Mouse (Mus musculus) midbrain, embryonic 16.5 days (tissue): ENCODE measurements around the gene Camsap2. TPM values are rescaled to one million over a fixed set of nuclear protein-coding genes. Genes with fewer than 3 reads are reported as not detected.

ENCODE experiments used
- ATAC-seq: fragments of 200-750 bp; cut with Nextera tagmentation; 2 replicates; pipeline ENCODE4 v1.8.0; 2017; ENCODE audit warnings: moderate TSS enrichment
- H3K27ac ChIP-seq: fragments of 300-500 bp; sonication (generic); 2 replicates; pipeline ENCODE4 v1.5.1; 2014; ENCODE audit warnings: mild to moderate bottlenecking, low read length, mixed read lengths
- H3K27me3 ChIP-seq: fragments of 300-500 bp; sonication (generic); 2 replicates; pipeline ENCODE4 v1.6.1; 2014; ENCODE audit warnings: low read depth, low read length, mixed read lengths; ENCODE audit not compliant: control insufficient read depth, insufficient read depth
- H3K36me3 ChIP-seq: fragments of 300-500 bp; sonication (generic); 2 replicates; pipeline ENCODE4 v1.6.1; 2014; ENCODE audit warnings: mild to moderate bottlenecking, low read length, moderate library complexity, mixed read lengths; ENCODE audit not compliant: control insufficient read depth, insufficient read depth
- H3K4me1 ChIP-seq: fragments of 300-500 bp; sonication (generic); 2 replicates; pipeline ENCODE4 v1.6.1; 2014; ENCODE audit warnings: mild to moderate bottlenecking, low read length, mixed read lengths; ENCODE audit not compliant: control insufficient read depth, insufficient read depth
- H3K4me2 ChIP-seq: fragments of 300-500 bp; sonication (generic); 2 replicates; pipeline ENCODE4 v1.6.1; 2014; ENCODE audit warnings: mild to moderate bottlenecking, low read length, mixed read lengths
- H3K4me3 ChIP-seq: fragments of 300-500 bp; sonication (generic); 2 replicates; pipeline ENCODE4 v1.5.1; 2014; ENCODE audit warnings: low read depth, mild to moderate bottlenecking, low read length, moderate library complexity, mixed read lengths
- H3K9ac ChIP-seq: fragments of 300-500 bp; sonication (generic); 2 replicates; pipeline ENCODE4 v1.6.1; 2014; ENCODE audit warnings: low read depth, low read length, mixed read lengths
- H3K9me3 ChIP-seq: fragments of 300-500 bp; sonication (generic); replicated peaks from 2 replicates; pipeline ENCODE4 v1.6.1; 2014; ENCODE audit warnings: mild to moderate bottlenecking, low read length, mixed read lengths; ENCODE audit not compliant: control insufficient read depth, poor library complexity, severe bottlenecking
- WGBS: fragments of 180-500 bp; shearing (Covaris S2); extraction: QIAGEN DNeasy Blood & Tissue Kit; methylation state at CpG from one replicate; pipeline ENCODE4 v1.1.7; 2014; 5-methylcytosine and 5-hydroxymethylcytosine counted together
- polyA plus RNA-seq: library from polyadenylated mRNA; unstranded; fragments of >200 nt; fragmentation: Nextera tagmentation; extraction: Ambion mirVana; gene quantifications from 2 replicates; pipeline ENCODE4 v1.2.1, GENCODE M21; 2015

Gene Camsap2
- polyA plus RNA-seq, 1 experiment from 2014 or later = 27.2 TPM

GRCm38 (mm10) chr1:136333071-136333470 lies 12.8 kb downstream of the Camsap2 start:
- 89% methylated on average over 7 of the region's 7 CpGs for WGBS
- peaks cover 10% of the 10 kb centered on the region for H3K4me1 ChIP-seq
- no peak overlapping the region for H3K9ac ChIP-seq
- no peak for ATAC-seq
- no peak overlapping the region for H3K4me3 ChIP-seq
- H3K27me3 ChIP-seq = no peaks in the 10 kb centered on the region
- 0 out of 2 replicates have a peak, but pooled peaks cover 2% of the 10 kb centered on the region for H3K36me3 ChIP-seq
- H3K27ac ChIP-seq = no peak overlapping the region
- H3K4me2 ChIP-seq = no peak overlapping the region
- H3K9me3 ChIP-seq = no peaks in the 10 kb centered on the region

- no peak; the same call in 1 of the 2 replicates for ATAC-seq
- H3K9me3 ChIP-seq = no peaks in the 10 kb centered on the region
- no peak overlapping the region for H3K4me3 ChIP-seq
- no peak overlapping the region for H3K9ac ChIP-seq
- H3K27me3 ChIP-seq = no peaks in the 10 kb centered on the region
- no peak overlapping the region for H3K4me2 ChIP-seq
- H3K4me1 ChIP-seq = peaks cover 10% of the 10 kb centered on the region
- H3K27ac ChIP-seq = no peak overlapping the region
- 0 out of 2 replicates have a peak, but pooled peaks cover 2% of the 10 kb centered on the region for H3K36me3 ChIP-seq
- WGBS = 83% methylated on average over 4 of the region's 4 CpGs
Observed at GRCm38 (mm10) chr1:136331836-136332235, 14.1 kb downstream of the Camsap2 start.

GRCm38 (mm10) chr1:136329426-136329825 lies 16.5 kb downstream of the Camsap2 start:
- 0 out of 2 replicates have a peak, but pooled peaks cover 2% of the 10 kb centered on the region for H3K36me3 ChIP-seq
- no peak overlapping the region for H3K4me3 ChIP-seq
- ATAC-seq = no peak
- no peaks in the 10 kb centered on the region for H3K9me3 ChIP-seq
- peaks cover 17% of the 10 kb centered on the region for H3K4me1 ChIP-seq
- no peak overlapping the region for H3K27ac ChIP-seq
- no peak overlapping the region for H3K9ac ChIP-seq
- WGBS = 87% methylated on average over 4 of the region's 4 CpGs
- no peaks in the 10 kb centered on the region for H3K27me3 ChIP-seq
- no peak overlapping the region for H3K4me2 ChIP-seq

- Histone ChIP-seq H3K9me3 (no peaks in the 10 kb centered on the region), H3K9ac (no peak overlapping the region), H3K27ac (no peak overlapping the region), H3K27me3 (no peaks in the 10 kb centered on the region), H3K4me3 (no peak overlapping the region), H3K4me1 (peaks cover 13% of the 10 kb centered on the region), H3K4me2 (no peak overlapping the region), H3K36me3 (peaks cover 8% of the 10 kb centered on the region; the same call in 1 of the 2 replicates)
- 84% methylated on average over 2 of the region's 2 CpGs for WGBS
- no peak for ATAC-seq
Observed at GRCm38 (mm10) chr1:136328640-136329039, 17.3 kb downstream of the Camsap2 start.

GRCm38 (mm10) chr1:136327638-136328037 lies 18.3 kb downstream of the Camsap2 start:
- H3K4me1 ChIP-seq = peaks cover 13% of the 10 kb centered on the region
- WGBS = 88% methylated on average over 3 of the region's 3 CpGs

GRCm38 (mm10) chr1:136325933-136326332 lies 20.0 kb downstream of the Camsap2 start:
- Histone ChIP-seq H3K27me3 (no peaks in the 10 kb centered on the region), H3K4me2 (no peak overlapping the region), H3K4me3 (no peak overlapping the region), H3K27ac (peak overlapping the region; percentile 48), H3K36me3 (peaks cover 13% of the 10 kb centered on the region), H3K4me1 (peaks cover 13% of the 10 kb centered on the region), H3K9me3 (no peaks in the 10 kb centered on the region), H3K9ac (no peak overlapping the region)
- 0 out of 2 replicates have a peak, but pooled peaks have one; percentile 18 for ATAC-seq
- WGBS = 38% methylated on average over 4 of the region's 4 CpGs

More at GRCm38 (mm10) chr1:136327638-136328037, 18.3 kb downstream of the Camsap2 start:
- H3K9ac ChIP-seq = no peak overlapping the region
- H3K4me3 ChIP-seq = no peak overlapping the region
- H3K4me2 ChIP-seq = no peak overlapping the region
- no peaks in the 10 kb centered on the region for H3K27me3 ChIP-seq
- H3K9me3 ChIP-seq = no peaks in the 10 kb centered on the region
- H3K27ac ChIP-seq = no peak overlapping the region
- H3K36me3 ChIP-seq = peaks cover 15% of the 10 kb centered on the region
- no peak for ATAC-seq

- 87% methylated on average over 4 of the region's 4 CpGs for WGBS
- no peak overlapping the region for H3K4me3 ChIP-seq
- H3K27ac ChIP-seq = no peak overlapping the region
Observed at GRCm38 (mm10) chr1:136322331-136322730, 23.6 kb downstream of the Camsap2 start.

GRCm38 (mm10) chr1:136316317-136316716 lies 29.6 kb downstream of the Camsap2 start:
- H3K36me3 ChIP-seq = no peaks in the 10 kb centered on the region
- no peak overlapping the region for H3K4me3 ChIP-seq
- H3K4me2 ChIP-seq = no peak overlapping the region
- ATAC-seq = no peak
- H3K9ac ChIP-seq = no peak overlapping the region
- H3K4me1 ChIP-seq = no peaks in the 10 kb centered on the region; the same call in 1 of the 2 replicates
- H3K27me3 ChIP-seq = no peaks in the 10 kb centered on the region
- no peaks in the 10 kb centered on the region for H3K9me3 ChIP-seq
- H3K27ac ChIP-seq = no peak overlapping the region

More at GRCm38 (mm10) chr1:136322331-136322730, 23.6 kb downstream of the Camsap2 start:
- H3K4me2 ChIP-seq = no peak overlapping the region
- H3K9ac ChIP-seq = no peak overlapping the region
- no peaks in the 10 kb centered on the region for H3K9me3 ChIP-seq
- peaks cover 11% of the 10 kb centered on the region for H3K4me1 ChIP-seq
- peaks cover 13% of the 10 kb centered on the region for H3K36me3 ChIP-seq
- ATAC-seq = no peak
- H3K27me3 ChIP-seq = no peaks in the 10 kb centered on the region

GRCm38 (mm10) chr1:136309193-136309592 lies 36.7 kb downstream of the Camsap2 start:
- no peak for ATAC-seq
- no peaks in the 10 kb centered on the region for H3K27me3 ChIP-seq
- no peaks in the 10 kb centered on the region for H3K36me3 ChIP-seq
- H3K4me1 ChIP-seq = peaks cover 11% of the 10 kb centered on the region
- peak overlapping the region; percentile 2; the same call in 1 of the 2 replicates for H3K27ac ChIP-seq
- WGBS = 87% methylated on average over 5 of the region's 5 CpGs
- H3K4me2 ChIP-seq = no peak overlapping the region
- H3K9me3 ChIP-seq = no peaks in the 10 kb centered on the region
- no peak overlapping the region for H3K4me3 ChIP-seq
- H3K9ac ChIP-seq = no peak overlapping the region
